Mouse (Mus musculus) kidney, adult 18-20 months (tissue): Measurements from ENCODE around the gene Wnt9a.

Source experiments
- DNase-seq: peaks from one replicate; pipeline ENCODE4 v3.0.0; 2021

Wnt9a gene

DNA sequence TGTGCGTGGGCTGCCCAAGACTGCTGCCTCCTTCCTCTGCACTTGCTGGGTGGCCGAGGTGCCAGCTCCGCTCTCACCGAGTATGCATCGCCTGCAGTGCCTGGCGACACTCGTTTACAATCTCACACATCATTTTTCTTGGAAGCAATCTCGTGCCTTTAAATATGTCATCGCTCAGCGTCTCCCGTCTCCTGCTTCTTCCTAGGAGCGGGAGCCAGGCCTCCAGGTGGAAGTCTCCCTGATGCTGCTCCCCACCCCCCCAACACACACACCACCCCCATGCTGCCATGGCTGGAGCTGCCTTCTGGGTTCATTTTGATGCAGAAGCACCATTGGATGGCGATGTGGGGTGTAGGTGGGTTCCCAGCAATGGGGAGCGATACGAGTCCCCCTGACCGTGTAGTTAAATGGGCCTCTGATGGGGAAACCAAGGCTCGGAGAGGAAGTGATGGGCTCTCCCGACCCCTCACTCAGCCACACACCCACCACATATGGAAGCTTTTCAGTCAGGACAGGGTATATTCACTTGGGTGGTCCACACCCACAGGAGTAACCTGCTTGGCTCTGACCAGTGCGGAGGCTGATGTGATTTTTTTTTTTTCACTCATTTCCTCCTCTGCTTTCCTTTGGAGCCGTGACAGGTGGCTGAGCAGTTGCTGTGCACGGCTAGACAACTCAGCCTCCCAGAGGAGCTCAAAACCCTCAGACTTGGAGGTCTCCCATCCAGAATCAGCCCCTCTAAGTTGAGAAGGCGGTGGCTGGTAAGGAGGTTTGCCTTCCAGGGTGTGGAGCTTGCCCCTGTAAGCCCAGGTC is 1.5 kb upstream of the Wnt9a start:
- DNase-seq = no peak

DNA sequence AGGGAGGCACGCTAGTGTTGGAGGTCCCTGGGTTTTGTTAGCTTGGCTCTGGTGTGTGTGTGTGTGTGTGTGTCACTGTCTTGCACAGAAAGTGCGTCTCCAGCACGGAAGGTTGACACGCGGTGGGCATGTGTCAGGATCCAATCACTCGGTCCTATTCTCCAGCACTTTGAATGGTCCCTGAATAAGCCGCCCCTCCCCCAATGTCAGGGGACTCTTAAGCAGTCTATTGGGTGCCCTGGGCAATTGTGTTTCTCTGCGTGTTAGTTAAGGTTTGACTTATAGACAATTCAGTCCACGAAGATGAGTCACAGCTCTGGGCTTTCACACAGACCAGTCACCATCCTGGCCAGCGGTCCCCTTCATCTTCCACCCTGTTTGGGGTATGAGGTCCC is 910 bp upstream of the Wnt9a start:
- no peak for DNase-seq

DNA sequence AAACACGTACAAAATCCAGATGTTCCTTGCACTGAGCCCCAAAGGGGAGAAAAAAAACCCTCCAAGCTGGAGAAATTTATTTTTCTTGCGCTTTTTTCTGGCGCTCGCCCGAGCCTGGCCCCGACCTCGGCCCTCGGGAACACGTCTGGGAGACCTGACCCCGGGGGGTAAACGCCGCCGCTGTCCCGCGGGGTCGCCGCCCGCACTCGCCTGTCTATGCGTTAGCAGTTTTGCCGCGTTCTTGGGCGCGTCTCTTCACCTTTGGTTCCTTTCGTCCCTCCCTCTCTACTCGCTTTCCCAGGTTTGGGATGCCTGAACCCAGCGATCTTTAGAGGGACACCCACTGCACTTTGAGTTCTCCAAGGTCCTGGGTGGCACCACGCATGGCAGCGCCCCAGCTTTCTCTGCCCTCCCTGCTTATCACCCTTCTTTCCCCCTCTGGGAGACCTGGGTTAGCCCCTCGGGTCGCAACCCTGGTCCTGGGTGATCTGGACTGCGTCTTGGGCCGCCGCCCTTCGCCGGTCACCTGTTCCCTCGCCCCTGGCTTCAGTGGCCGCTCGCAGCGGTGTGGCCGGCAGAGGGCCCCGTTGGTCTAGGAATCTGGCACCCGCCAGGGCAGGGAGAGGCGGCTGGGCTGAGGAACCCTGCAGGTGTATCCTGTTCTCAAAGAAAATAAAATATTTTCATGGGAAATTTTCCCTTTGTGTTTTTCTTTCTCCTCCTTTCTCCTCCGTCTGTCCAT is 865 bp downstream of the Wnt9a start:
- peak; percentile 88 for DNase-seq

DNA sequence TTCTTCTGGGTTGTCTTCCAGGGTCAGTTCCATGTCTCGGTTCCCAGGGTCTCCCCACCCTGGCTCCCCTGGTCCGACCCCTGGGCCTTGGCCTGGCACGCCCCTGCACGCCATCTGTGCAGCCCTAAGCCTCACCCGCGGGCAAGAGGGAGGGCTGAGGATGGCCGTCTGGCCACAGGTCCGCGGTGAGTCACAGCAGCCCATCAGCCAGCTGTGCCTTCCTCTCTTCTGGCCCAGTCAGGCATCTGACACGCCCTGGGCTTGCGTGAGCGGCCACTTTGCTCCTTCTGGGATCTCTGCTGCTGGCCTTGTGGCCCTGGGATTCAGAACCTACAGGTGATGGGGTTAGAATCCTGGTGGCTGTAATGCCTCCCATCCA is 1.4 kb downstream of the Wnt9a start:
- no peak for DNase-seq

DNA sequence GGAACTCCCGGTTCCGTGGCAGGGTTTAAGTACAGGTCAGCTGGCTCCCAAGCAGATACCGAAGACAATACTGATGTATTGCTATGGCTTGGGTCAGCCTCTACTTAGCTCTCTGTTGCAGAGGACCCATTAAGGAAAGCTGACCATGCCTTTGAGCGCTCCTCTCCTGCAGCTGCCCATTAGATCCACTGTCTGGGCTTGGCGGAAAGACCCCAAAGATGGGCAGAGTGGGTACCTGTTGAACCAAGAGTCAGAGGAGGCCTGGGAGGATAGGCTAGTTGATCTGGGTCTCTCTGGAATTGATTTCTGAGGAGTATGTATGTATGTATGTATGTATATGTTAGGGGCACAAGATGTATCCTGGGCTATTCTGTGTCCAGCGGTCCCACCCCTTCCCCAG is 1.9 kb downstream of the Wnt9a start:
- DNase-seq = no peak

DNA sequence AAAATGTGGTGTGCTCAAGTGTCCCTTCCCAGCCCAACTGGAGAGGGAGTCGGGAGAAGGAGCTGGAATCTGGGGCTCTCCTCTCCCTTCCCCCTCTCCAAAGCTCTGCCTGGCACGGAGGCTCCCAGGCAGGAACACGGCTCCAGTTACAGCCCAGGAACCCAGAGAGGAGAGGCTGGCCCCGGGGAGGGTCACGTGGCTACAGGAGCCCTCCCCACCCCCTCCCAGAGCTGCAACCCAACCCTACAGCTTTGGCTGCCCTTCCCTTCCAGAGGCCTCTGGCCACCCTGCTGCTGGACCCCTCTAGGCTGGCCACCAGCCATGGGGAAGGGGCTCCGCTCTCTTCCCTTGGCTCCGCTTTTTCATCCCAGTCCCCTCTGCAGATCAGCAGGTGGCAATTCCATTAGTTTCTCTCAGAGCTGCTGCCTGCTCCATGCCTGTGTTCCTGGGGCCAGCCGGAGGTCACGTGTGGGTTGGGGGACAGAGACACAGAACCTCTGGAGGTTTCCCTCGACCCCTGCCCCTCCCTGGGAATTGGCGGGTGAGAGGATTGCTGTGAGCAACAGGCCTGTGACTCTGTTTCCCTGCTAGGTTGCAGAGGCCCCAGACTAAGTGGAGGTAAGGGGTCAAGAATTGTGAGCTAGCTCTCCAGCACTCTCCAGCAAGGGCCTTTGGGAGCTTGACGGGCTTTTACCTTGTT is 2.5 kb downstream of the Wnt9a start:
- DNase-seq = no peak

DNA sequence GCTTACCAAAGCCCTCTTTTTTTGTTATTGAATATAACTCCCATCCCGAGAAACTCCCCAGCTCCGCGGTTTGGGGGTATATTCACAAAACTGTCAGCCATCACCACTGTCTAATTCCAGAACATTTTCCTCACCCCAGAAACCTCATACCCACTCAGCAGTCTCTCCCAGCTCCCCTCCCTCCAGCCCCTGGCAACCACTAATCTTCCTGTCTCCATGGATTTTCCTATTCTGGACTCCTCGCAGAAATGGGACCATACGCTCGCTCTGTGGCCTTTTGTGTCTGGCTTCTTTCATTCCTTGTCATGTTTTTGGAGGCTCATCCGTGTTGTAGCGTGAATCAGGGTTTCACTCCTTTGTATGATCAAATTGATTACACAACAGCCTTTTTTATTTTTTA is 3.2 kb downstream of the Wnt9a start:
- DNase-seq = no peak

DNA sequence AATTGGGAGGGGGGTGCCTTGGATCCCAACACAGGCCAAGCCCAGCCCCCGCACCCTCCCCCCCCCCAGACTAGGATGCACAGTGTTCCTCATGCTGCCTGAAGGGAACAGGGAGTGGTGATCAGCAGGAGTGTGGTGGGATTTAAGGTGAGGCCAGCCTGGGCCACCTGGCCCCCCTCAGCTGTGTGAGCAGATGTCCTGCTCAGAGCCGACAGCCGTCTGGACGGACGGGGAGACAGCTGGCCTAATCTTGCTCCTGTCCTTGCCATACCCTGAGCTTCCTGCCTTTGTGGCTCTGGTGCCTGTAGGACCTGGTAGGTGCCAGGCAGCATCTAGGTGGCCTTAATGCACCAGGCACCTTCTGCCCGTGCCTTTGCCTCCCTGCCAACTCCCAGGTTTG is 5.3 kb downstream of the Wnt9a start:
- no peak for DNase-seq

DNA sequence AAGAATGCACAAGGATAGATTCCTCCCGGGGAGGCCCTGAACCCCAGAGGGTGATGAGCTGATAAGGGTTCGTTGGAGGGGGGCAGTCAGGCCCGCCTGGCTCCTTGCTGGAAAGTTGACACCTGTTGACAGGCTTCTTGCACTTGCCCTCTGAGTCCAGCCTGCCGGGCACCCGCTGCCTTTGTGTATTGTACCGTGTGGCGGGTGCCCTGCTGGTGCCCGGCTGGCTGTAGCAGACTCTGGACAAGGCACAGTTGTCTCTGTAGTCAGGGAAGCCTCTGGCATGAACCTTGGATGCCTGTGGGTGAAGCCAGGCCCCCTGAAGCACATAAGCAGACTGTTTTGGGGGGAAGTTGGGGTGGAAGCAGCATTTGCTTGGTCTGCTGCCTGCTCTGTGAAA is 5.8 kb downstream of the Wnt9a start:
- DNase-seq = no peak

DNA sequence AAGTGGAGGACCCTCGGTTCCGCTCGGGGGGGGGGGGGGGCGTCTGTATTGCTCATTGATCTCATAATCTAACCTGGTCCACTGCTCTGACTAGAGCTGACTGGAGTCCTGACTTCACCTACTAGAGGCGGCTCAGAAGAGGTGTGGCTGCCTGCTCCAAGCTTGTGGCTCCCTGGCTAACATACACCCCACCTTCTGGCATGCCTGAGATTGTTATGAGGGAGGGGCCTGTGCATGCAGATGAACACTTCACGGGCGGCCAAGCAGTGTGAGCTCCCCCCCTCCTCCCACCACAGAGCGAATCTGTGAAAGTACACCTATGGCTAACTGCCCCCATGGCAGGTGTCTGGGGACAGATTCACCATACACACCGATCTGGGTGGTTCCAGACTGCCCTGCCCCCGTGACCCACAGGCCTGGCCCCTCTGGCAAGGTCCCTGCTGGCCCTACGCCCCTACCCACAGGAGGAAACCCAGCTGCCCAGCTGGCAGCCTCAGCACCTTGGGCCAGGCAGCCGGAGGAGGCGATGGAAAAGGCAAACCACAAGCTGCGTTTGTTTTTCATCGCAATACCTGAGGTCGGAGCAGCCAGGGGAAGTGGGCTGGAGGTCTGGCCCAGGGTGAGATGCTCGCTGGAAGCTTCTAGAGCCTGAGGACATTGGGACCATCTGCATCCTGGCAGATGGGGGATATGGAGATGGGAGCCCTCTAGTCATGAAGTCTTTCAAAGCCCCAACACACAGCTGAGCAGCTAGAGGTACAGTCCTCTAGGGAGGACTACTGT is 6.5 kb downstream of the Wnt9a start:
- no peak for DNase-seq

DNA sequence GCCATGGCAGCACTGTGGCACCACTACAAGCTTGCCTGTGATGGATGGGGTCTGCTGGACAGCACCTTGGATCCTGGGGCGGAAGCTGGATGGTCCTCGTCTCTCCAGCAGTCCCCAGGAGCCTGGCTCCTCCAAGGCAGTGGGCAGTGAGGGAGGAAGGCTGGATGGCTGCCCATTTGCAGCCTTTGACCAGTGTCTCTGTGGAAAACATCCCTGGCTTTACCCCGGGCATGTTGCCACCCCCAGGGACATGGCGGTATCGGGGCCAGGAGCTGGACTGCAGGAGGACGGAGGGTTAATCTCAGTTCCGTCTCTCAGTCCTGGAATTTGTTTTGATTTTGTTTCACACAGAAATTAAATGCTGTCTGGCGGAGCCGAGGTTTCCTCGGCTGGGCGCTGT is 7.2 kb downstream of the Wnt9a start:
- peak; percentile 31 for DNase-seq

DNA sequence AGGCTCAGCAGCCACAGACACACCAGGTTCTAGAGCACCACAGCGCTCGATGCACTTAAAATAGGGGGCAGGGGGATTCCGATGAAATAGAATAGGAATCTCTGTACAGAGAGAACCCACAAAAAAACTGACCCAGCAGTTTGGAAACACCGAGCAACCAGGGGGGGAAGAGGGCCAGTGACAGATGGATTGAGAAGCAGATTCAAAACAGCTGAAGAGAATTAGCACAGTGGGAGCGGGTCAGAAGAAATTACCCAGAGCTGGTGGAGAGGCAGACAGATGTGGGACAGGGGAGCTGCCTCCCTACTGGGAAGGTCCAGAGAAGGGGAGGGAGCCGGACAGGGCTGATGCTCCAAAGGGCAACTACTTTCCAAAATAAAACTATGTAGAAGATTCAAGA is 9.8 kb downstream of the Wnt9a start:
- no peak for DNase-seq

DNA sequence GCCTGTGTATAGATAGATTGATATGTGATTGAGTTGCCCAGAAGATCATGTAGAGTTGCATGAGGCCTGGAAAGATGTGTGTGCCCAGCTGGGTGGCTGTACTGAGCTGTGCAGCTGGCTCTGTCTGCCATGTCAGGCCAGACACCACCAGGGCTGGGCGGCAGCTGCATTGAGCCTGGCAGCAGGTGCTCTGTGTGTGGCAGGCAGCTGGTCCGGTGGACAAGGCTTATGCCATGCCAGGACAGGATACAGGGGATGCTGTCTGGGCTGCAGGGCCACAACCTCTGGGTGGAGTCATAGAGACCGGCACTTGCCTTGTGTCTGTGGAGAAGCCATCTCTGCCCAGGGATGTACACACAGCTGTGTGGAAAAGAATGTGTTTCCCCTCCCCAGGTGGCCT is 16.3 kb downstream of the Wnt9a start:
- DNase-seq = no peak

DNA sequence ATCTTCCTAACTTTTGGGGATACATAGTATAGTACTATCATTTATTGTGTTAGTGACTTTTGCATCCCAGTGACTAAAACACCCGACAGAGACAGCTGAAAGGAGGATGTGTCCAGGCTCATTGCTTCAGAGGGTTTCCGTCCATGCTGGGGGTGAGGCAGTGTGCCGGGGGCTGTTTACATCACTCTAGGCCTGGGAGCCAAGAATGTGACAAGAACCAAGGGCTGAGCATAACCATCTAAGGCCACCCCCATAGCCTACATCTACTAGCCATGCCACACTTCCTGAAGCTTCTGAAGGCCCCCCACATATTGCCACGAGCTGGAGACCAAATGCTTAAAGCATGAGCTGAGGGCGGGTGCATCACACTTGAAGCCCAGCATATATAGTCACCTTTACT is 18.0 kb downstream of the Wnt9a start:
- DNase-seq = no peak

DNA sequence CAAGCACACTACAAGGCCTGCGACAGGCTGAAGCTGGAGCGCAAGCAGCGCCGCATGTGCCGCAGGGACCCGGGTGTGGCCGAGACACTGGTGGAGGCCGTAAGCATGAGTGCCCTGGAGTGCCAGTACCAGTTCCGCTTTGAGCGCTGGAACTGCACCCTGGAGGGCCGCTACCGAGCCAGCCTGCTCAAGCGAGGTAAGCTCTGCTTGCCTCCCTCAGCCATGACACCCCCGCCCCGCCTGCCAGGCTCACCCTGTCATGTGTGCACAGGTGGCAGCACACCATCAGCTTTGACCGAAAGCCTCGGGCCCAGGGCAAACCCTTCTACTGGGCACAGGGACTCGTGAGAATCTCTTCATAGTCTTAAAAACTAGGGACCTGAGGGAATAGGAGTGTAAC is 20.9 kb downstream of the Wnt9a start:
- no peak for DNase-seq

DNA sequence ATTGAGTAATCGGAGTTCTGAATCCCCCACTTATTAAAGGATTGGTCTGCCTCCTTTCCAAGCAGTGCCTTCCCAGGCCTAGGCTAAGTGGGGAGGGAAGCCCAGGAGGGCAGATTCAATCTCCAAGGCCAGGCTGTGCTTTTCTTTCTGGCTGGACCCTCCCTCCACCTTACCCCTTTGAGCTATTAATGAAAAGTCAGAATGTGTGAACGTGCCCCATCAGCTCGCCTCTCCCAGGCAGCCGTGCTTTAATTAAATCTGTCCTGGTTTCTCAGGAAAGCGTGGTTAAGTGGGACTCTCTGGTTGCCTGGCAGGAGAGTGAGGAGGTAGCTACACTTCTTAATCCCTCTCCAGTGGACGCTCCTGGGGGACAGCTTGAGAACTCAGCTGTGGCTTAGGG is 22.9 kb downstream of the Wnt9a start:
- DNase-seq = no peak

DNA sequence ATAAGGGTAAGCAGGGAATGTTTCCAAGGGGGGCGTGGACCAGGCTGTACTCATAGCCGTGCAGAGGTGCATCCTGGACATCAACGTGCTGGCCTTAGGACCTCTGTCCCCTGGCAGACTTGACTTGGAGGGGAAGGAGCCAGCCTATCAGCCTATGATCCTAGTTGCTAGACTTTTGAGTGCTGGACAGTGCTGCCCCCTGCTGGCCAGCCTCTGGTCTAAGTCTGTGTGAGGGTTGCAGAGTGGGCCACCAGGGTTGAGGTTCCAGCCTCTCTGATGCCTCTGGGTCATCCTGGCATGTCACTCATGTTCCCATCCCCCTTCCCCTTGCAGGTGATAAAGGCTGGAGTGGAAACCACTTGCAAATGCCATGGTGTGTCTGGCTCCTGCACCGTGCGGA is 23.8 kb downstream of the Wnt9a start:
- DNase-seq = peak; percentile 74

DNA sequence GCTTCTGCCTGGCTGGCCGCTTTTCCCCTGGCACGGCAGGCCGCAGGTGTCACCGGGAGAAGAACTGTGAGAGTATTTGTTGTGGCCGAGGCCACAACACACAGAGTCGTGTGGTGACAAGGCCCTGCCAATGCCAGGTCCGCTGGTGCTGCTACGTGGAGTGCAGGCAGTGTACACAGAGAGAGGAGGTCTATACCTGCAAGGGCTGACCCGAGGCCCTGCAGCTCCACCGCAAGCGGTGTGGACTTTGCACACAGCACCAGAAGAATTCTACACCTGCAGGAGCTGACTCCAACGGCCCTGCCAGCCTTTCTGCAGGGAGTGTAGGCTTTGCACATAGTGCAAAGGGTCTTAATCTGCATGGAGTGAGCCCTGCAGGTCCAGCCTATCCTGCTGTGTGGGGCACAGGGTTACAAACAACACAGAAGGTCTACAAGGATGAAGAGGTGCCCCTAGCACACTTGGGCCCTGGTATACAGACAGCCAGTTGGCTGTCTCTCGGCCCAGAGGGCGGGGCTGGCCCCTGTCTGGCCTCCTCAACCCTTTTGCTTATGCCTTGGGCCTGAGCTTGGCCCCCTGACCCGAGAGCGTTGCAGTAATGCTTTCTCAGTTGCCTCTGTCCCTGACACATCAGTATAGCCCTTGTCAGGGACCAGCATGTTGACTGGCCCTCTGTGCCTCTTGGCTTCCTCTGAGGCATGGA is 24.6 kb downstream of the Wnt9a start:
- DNase-seq = no peak

DNA sequence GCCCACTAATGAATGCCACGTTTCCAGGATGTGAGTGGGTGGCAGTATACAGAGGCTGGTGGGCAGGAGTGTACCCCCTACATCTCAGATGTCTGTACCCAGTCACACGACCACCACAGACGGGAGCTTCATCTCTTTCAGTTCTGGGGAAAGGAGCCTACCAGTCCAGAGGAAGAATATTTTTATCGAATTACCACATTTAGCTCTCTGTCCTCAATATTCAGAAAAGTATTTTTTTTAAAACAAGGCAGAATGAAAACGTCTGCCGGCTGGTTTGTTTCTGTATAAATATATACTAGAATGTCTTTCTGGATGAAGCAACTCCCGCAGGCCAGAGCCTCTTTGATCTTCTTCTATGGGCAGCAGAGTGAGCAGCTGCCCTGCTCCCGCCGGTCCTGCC is 26.2 kb downstream of the Wnt9a start:
- DNase-seq = no peak

DNA sequence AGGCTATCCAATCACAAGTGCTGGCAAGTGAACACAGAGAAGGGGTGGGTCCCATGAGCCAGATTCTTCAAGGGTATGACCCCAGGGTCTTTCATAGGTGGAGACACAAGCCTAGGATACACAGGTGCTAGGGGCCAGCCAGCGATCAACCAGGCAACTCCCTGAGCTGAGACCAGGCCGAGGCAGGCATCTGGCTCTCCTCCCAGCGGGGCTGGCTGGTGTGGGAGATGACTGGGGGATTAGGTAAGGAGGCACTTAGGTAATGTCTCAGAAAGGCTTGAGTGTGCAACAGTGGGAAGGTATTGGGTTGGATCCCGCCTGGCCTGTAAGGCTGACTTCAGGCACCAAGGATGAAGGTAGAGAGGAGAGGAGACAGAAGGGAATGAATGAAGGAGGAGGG is 28.4 kb downstream of the Wnt9a start:
- no peak for DNase-seq

DNA sequence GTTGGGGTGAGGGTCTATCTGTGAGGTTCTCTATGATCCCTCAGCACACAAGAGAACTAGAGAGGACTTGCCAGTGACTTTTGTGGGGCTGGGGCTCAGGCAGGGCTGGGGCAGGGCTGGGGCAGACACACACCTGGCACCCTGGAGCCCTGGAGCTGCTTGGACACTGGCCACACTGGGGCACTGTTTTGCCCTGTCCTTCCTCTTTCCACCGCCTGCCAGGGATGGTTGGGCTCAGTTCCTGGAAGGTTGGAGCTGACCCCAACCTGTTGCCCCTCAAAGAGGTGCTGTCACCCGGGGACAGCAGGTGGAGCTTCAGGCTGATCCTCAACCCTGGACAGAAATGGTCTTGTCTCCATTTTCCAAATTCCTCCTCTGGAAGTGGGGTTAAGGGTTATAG is 29.2 kb downstream of the Wnt9a start:
- no peak for DNase-seq

DNA sequence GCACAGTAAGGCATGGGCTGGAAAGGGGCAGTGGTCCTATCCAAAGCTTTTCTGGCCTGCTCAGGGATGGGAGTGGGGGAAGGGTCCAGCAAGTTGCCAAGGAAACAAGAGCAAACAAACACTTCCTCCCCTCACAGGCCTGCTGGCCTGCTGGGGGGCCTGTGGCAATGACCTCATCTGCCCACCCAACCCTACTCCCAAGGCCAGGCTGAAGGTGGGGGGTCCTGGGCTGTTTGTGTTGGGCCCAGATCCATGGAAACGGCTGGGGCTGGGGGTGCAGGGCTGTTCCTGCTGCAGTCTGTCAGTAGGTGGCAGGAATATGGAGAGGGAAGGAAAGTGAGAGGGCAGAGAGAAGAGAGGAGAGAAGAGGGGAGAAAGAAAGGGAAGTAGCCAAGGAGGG is 29.7 kb downstream of the Wnt9a start:
- DNase-seq = no peak
